Mouse (Mus musculus) testis, adult 2 months (tissue): ENCODE data around the gene Hpdl. TPM values are rescaled to one million over a fixed set of nuclear protein-coding genes. Genes with fewer than 3 reads are reported as not detected.

Experiments
- H3K27ac ChIP-seq: fragments of 200-500 bp; 2 replicates; pipeline ENCODE4 v1.5.1; 2012; ENCODE audit warnings: low read depth, low read length; ENCODE audit not compliant: control insufficient read depth, insufficient read depth
- H3K27me3 ChIP-seq: fragments of 200-500 bp; 2 replicates; pipeline ENCODE4 v1.6.1; 2012; ENCODE audit warnings: mild to moderate bottlenecking, low read length, moderate library complexity; ENCODE audit not compliant: control insufficient read depth, insufficient read depth
- H3K36me3 ChIP-seq: fragments of 200-500 bp; 2 replicates; pipeline ENCODE4 v1.6.1; 2012; ENCODE audit warnings: mild to moderate bottlenecking, low read length; ENCODE audit not compliant: control insufficient read depth, insufficient read depth
- H3K4me1 ChIP-seq: fragments of 200-500 bp; 2 replicates; pipeline ENCODE4 v1.6.1; 2012; ENCODE audit warnings: low read length; ENCODE audit not compliant: control insufficient read depth, insufficient read depth
- H3K4me3 ChIP-seq: fragments of 200-500 bp; 2 replicates; pipeline ENCODE4 v1.5.1; 2012; ENCODE audit warnings: low read depth, mild to moderate bottlenecking, low read length, moderate library complexity, mixed read lengths; ENCODE audit not compliant: control insufficient read depth
- CTCF ChIP-seq: fragments of 200-500 bp; IDR thresholded peaks from 2 replicates; pipeline ENCODE4 v1.5.1; 2012; ENCODE audit warnings: low read depth, mild to moderate bottlenecking, inconsistent platforms, low read length, moderate library complexity; ENCODE audit not compliant: control insufficient read depth, insufficient read depth, insufficient replicate concordance
- POLR2A ChIP-seq: fragments of 200-500 bp; IDR thresholded peaks from 2 replicates; pipeline ENCODE4 v1.6.1; 2012; ENCODE audit warnings: low read depth, mild to moderate bottlenecking, inconsistent platforms, low read length, moderate library complexity; ENCODE audit not compliant: control insufficient read depth
- polyA plus RNA-seq: library from polyadenylated mRNA; depleted of rRNA; stranded (reverse); fragments of >200 nt; gene quantifications from 2 replicates; pipeline ENCODE4 v1.2.3, GENCODE M21; 2012

Hpdl gene
- polyA plus RNA-seq, 1 experiment = 2.0 TPM

DNA sequence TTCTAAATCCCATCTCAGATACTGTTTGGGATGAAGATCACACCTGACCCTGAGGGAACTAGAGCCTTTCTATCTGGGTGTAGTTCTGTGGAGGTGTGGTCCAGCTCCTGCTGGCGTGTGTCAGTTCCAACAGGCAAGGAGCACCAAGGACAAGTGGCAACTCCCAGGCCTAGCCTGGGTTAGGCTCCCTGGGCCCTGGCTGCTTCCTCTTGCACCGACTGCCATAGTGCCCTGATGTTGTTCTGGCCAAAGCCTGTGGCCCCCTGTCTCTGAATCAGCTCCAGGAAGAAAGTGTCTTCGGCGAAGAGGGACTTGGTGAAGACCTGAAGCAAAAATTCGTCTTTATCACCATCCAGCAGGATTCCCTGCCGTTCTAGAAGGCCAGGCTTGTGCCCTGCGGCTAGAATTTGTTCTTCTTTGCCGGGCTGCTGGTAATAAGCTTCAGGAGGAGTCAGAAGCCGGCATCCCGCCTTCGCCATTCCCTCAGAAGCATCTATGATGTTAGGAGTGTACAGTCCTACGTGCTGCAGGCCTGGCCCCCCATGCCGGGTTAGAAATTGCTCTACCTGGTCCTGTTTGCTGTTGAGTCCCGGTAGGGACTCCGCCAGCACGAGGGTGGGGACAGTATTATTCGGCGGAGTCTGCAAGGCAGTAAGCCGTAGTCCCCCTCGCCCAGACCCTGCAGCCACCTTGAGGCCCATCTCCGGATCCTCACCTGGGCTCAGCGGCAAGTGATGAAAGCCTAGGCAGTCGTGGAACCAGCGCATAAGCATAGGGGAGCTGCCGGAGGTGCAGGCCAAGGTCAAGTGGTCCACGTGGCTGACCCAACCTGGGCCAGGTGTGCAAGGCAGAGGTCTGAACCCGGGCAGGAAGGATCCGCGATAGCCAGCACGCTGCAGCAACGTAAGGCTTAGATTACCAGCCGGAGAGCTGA is 1.3 kb downstream of the Hpdl start:
- TF ChIP-seq POLR2A (no peak), CTCF (no peak)
- H3K27me3 ChIP-seq = no peaks in the 10 kb centered on the region
- H3K27ac ChIP-seq = no peak overlapping the region
- H3K36me3 ChIP-seq = no peaks in the 10 kb centered on the region
- peaks cover 19% of the 10 kb centered on the region for H3K4me1 ChIP-seq
- H3K4me3 ChIP-seq = peak overlapping the region; percentile 39

DNA sequence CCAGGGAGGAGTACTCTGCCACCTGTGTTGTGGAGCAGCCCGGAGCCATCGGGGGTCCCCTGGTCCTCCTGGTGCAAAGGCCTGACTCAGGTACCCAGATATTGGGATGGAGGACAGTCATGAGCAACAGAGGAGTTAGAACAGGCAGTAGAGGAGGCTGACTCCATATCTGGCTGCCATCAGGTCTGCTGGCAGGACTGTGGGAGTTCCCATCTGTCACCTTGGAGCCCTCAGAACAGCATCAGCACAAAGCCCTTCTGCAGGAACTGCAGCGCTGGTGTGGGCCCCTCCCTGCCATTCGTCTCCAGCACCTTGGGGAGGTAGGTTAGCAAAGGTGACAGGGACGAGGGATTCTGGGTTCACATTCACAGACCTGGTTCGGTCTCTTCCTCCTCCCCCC is 4.0 kb downstream of the Hpdl start:
- TF ChIP-seq POLR2A (no peak), CTCF (no peak)
- no peaks in the 10 kb centered on the region for H3K36me3 ChIP-seq
- H3K4me3 ChIP-seq = no peak overlapping the region
- no peak overlapping the region for H3K27ac ChIP-seq
- H3K4me1 ChIP-seq = peaks cover 13% of the 10 kb centered on the region
- no peaks in the 10 kb centered on the region for H3K27me3 ChIP-seq

DNA sequence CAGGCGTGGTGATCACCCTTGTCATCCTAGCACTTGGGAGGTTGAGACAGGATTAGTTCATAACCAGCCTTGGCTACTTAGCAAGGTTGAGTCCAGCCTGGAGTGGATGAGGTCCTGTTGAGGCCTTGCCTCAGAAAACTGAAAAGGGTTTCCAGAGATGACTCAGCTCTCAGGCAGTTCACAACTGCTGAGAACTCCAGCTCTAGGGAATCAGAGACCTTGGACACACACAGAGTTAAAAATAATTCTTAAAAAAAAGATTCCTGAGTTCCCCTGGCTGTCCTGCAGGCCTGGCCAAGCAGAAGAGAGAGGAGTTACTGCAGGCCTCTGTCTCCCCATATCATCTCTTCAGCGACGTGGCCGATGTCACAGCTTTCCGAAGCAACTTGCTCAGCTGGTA is 6.2 kb downstream of the Hpdl start:
- no peak for TF ChIP-seq POLR2A
- no peak for TF ChIP-seq CTCF
- Histone ChIP-seq H3K27me3 (no peaks in the 10 kb centered on the region), H3K4me1 (peaks cover 3% of the 10 kb centered on the region), H3K4me3 (no peak overlapping the region), H3K27ac (peak overlapping the region; percentile 14), H3K36me3 (no peaks in the 10 kb centered on the region)

DNA sequence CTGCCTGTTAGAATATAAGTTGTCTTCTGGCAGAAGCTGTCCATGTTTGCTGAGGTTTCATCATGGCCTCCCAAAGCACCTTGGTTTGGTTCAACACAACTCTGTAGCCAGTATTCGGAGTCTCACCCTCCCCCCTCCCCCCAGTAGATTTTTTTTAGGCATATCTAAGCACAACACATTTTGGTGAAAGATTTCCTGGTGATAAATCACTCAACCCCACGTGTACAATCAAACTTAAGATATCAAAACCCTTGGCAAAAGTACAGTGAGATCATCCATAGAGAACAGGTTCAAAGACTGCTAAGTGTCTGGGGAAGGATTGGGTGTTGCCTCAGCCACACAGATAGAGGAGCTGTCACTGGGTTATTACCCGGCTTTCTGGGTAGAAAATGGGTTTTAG is 10.5 kb downstream of the Hpdl start:
- TF ChIP-seq CTCF (no peak), POLR2A (no peak)
- H3K27me3 ChIP-seq = no peaks in the 10 kb centered on the region

DNA sequence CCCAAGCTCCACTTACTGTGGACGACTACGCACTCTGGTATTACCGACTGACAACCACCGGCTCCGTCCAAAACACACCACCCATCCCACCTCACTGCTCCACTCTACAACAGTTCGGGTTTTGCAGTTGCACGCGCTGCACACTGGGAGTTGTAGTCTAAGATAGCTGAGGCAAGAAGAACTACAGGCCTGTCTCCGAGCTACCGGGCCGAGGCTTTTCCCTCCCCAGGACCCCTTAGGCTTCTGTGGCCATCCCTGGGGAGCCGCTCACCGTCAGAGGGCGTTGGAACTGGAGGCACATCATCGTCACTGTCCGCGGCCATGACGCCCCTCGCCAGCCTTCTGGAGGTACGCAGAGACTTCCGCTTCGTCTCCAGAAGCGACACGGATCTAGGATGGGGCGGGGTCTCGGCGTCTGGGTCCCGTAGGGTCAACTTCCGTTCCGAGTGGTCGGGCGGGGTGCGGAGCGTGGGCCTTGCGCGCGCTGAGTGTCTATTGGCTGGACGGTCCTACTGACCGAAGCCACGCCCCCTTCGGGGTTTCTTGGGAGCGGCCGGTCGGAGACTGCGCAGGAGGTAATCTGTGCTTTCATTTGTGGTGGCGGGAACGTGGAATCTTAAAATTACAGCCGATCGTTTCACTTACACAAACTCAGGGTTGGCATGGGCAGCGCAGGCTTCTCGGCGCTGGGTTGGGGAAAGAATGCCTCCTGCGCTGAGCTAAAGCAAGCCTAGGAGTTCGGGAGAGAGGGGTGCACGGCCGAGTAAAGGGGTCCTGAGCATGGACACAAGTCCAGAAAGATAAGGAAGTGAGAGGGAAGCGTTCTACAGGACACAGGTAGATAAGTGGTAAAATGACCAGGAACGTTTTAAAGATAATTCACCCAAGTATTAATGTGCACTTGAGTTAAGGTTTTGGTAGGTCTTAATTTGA is 14.0 kb downstream of the Hpdl start, which contains the start of the genes Toe1 and Mutyh:
TSS of gene Toe1 (minus strand) at position 444 of the 933 bp plus-strand sequence.
TSS of gene Mutyh (plus strand) at position 527 of the 933 bp plus-strand sequence.
- no peaks in the 10 kb centered on the region for H3K27me3 ChIP-seq
- H3K36me3 ChIP-seq = no peaks in the 10 kb centered on the region
- H3K4me3 ChIP-seq = peak within 1 kb of the TSS; percentile 98
- TF ChIP-seq POLR2A (peak; percentile 95), CTCF (no peak)
- peaks cover 2% of the 10 kb centered on the region; the same call in 1 of the 2 replicates for H3K4me1 ChIP-seq
- peak within 1 kb of the TSS; percentile 98 for H3K27ac ChIP-seq

More for the DNA sequence above, 10.5 kb downstream of the Hpdl start:
- H3K4me3 ChIP-seq = no peak overlapping the region
- H3K36me3 ChIP-seq = no peaks in the 10 kb centered on the region
- no peak overlapping the region for H3K27ac ChIP-seq
- peaks cover 2% of the 10 kb centered on the region for H3K4me1 ChIP-seq

DNA sequence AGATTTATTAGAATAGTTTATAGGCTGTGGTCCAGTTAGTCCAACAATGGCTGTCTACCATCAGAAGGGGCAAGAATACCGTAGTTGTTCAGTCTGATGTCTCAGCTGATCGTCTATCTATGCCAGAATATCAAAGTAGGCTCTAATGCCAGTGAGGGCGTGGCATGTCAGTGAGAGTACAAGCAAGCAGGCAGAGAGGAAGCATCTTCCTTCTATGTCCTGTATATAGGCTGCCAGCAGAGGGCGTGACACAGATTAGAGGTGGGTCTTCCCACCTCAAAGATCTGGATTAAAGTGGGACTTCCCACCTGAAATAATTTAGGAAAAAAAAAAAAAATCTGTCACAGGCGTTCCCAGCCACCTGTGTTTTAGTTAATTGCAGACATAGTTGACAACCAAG is 21.6 kb downstream of the Hpdl start:
- Histone ChIP-seq H3K4me1 (no peaks in the 10 kb centered on the region), H3K4me3 (no peak overlapping the region), H3K36me3 (no peaks in the 10 kb centered on the region), H3K27me3 (no peaks in the 10 kb centered on the region), H3K27ac (no peak overlapping the region)
- TF ChIP-seq CTCF = no peak
